Mouse (Mus musculus) intestine, embryonic 15.5 days (tissue): ENCODE data around the gene Pdss2. TPM values are rescaled to one million over a fixed set of nuclear protein-coding genes. Genes with fewer than 3 reads are reported as not detected.

Experiments used
- ATAC-seq: fragments of 200-750 bp; cut with Nextera tagmentation; 2 replicates; pipeline ENCODE4 v1.8.0; 2017; ENCODE audit warnings: moderate TSS enrichment, moderate library complexity
- H3K27ac ChIP-seq: fragments of 300-500 bp; sonication (generic); 2 replicates; pipeline ENCODE4 v1.5.1; 2015; ENCODE audit warnings: mild to moderate bottlenecking, inconsistent platforms
- H3K27me3 ChIP-seq: fragments of 300-500 bp; sonication (generic); replicated peaks from 2 replicates; pipeline ENCODE4 v1.6.1; 2015; ENCODE audit warnings: inconsistent platforms
- H3K36me3 ChIP-seq: fragments of 300-500 bp; sonication (generic); 2 replicates; pipeline ENCODE4 v1.6.1; 2015; ENCODE audit warnings: inconsistent platforms
- H3K4me1 ChIP-seq: fragments of 300-500 bp; sonication (generic); replicated peaks from 2 replicates; pipeline ENCODE4 v1.6.1; 2015; ENCODE audit warnings: inconsistent platforms
- H3K4me2 ChIP-seq: fragments of 300-500 bp; sonication (generic); replicated peaks from 2 replicates; pipeline ENCODE4 v1.6.1; 2015; ENCODE audit warnings: mild to moderate bottlenecking, inconsistent platforms
- H3K4me3 ChIP-seq: fragments of 300-500 bp; sonication (generic); replicated peaks from 2 replicates; pipeline ENCODE4 v1.5.1; 2015; ENCODE audit warnings: inconsistent platforms
- H3K9ac ChIP-seq: fragments of 300-500 bp; sonication (generic); 2 replicates; pipeline ENCODE4 v1.6.1; 2015; ENCODE audit warnings: inconsistent platforms
- H3K9me3 ChIP-seq: fragments of 300-500 bp; sonication (generic); 2 replicates; pipeline ENCODE4 v1.6.1; 2016; ENCODE audit warnings: inconsistent platforms
- WGBS: fragments of 180-500 bp; shearing (Covaris S2); methylation state at CpG from one replicate; pipeline ENCODE4 v1.1.7; 2015; 5-methylcytosine and 5-hydroxymethylcytosine counted together
- polyA plus RNA-seq: library from polyadenylated mRNA; unstranded; fragments of >200 nt; fragmentation: Nextera tagmentation; extraction: Ambion mirVana; gene quantifications from 2 replicates; pipeline ENCODE4 v1.2.1, GENCODE M21; 2015

Gene Pdss2
- polyA plus RNA-seq, 1 experiment from 2014 or later, result 14.8 TPM

DNA sequence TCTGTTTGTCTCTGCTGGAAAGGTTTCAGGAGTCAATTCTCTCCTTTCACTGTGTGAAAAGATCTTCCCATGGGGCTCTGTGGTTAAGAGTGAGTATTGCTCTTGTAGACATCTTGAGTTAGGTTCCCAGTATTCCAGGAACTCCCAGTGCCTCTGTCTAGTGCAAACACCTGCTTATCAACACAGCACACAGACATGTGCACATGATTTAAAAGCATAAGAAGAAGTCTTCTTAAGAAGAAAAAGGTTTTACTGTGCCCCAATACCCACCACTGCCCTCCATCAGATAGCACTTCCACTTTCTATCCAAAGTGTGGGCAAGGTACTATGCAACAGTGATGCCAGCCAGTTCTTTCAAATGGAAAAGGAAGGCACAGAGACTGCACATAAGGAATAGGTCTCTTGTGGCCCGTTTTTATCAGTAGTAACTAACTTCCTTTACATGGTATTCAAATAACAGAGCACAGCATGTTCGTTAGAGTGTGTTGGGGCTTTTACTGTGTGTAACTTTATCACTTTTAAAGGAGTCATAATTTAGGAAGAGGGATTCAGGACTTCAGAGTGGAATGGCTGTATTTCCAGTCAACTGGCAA is 69.4 kb downstream of the Pdss2 start:
- no peak overlapping the region for H3K9ac ChIP-seq
- H3K4me2 ChIP-seq, result no peak overlapping the region
- WGBS, result 74% methylated on average over 2 of the region's 2 CpGs
- H3K27me3 ChIP-seq, result no peaks in the 10 kb centered on the region
- no peak overlapping the region for H3K27ac ChIP-seq
- no peaks in the 10 kb centered on the region for H3K36me3 ChIP-seq
- H3K4me3 ChIP-seq, result no peak overlapping the region
- H3K9me3 ChIP-seq, result no peaks in the 10 kb centered on the region
- no peaks in the 10 kb centered on the region for H3K4me1 ChIP-seq
- ATAC-seq, result no peak

DNA sequence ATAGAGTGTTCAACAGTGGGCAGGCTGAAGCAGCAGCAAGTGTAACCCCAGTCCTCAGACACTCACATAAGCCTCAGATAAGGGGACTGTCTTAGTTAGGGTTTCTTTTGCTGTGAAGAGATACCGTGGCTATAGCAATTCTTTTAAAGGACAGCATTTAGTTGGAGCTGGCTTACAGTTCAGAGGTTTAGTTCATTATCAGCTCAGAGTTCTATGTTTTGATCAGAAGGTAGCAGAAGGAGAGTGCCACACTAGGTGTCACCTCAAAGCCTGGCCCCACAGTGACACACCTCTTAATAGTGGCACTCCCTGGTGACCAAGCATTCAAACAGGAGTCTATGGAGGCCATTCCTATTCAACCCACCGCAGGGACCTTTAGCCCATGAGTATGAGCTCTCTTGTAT is 70.0 kb downstream of the Pdss2 start:
- no peak overlapping the region for H3K27ac ChIP-seq
- no peaks in the 10 kb centered on the region for H3K4me1 ChIP-seq
- no peak overlapping the region for H3K4me2 ChIP-seq
- H3K4me3 ChIP-seq, result no peak overlapping the region
- ATAC-seq, result peak; percentile 71; the same call in 1 of the 2 replicates
- H3K36me3 ChIP-seq, result no peaks in the 10 kb centered on the region
- H3K9ac ChIP-seq, result no peak overlapping the region
- H3K27me3 ChIP-seq, result no peaks in the 10 kb centered on the region
- no peaks in the 10 kb centered on the region for H3K9me3 ChIP-seq
- 86% methylated on average over 2 of the region's 2 CpGs for WGBS

DNA sequence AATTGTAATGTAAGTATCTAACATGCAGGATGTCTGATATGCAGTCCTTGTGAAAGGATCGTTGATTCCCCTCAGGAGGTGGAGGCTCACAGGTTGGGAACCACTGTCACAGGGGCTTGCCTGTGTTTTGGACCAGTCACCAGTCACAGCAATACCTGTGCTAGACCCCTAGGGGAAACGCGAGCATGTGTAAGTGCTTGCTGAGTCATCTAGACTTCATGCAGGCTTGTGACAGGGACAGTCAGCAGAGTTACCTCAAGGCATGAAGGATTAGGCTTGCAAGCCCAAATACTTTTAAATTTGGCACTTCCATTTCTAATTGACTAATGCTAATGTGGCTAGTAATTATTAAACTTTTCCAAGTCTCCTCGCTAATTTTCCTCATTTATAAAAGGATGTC is 71.2 kb downstream of the Pdss2 start:
- no peak overlapping the region for H3K4me3 ChIP-seq
- H3K27ac ChIP-seq, result no peak overlapping the region
- H3K4me2 ChIP-seq, result no peak overlapping the region
- H3K36me3 ChIP-seq, result no peaks in the 10 kb centered on the region
- H3K9ac ChIP-seq, result no peak overlapping the region
- no peaks in the 10 kb centered on the region for H3K27me3 ChIP-seq
- H3K4me1 ChIP-seq, result no peaks in the 10 kb centered on the region
- no peaks in the 10 kb centered on the region for H3K9me3 ChIP-seq
- 68% methylated on average over 4 of the region's 4 CpGs for WGBS
- ATAC-seq, result no peak

- H3K4me1 ChIP-seq, result no peaks in the 10 kb centered on the region
- H3K9ac ChIP-seq, result no peak overlapping the region
- no peak overlapping the region for H3K27ac ChIP-seq
- no peak overlapping the region for H3K4me3 ChIP-seq
- no peaks in the 10 kb centered on the region for H3K27me3 ChIP-seq
- H3K36me3 ChIP-seq, result no peaks in the 10 kb centered on the region
- no peak for ATAC-seq
- no peak overlapping the region for H3K4me2 ChIP-seq
- no peaks in the 10 kb centered on the region for H3K9me3 ChIP-seq
- 82% methylated on average over 4 of the region's 4 CpGs for WGBS
Observed at GRCm38 (mm10) chr10:43294331-43294730, 73.0 kb downstream of the Pdss2 start.

GRCm38 (mm10) chr10:43308105-43308810 is 87.0 kb downstream of the Pdss2 start:
- WGBS, result 56% methylated on average over 5 of the region's 5 CpGs
- Histone ChIP-seq H3K9me3 (no peaks in the 10 kb centered on the region), H3K36me3 (no peaks in the 10 kb centered on the region), H3K4me2 (no peak overlapping the region), H3K9ac (no peak overlapping the region), H3K27ac (no peak overlapping the region), H3K4me3 (no peak overlapping the region), H3K4me1 (peaks cover 10% of the 10 kb centered on the region; the same call in 1 of the 2 replicates), H3K27me3 (no peaks in the 10 kb centered on the region)
- ATAC-seq, result no peak

DNA sequence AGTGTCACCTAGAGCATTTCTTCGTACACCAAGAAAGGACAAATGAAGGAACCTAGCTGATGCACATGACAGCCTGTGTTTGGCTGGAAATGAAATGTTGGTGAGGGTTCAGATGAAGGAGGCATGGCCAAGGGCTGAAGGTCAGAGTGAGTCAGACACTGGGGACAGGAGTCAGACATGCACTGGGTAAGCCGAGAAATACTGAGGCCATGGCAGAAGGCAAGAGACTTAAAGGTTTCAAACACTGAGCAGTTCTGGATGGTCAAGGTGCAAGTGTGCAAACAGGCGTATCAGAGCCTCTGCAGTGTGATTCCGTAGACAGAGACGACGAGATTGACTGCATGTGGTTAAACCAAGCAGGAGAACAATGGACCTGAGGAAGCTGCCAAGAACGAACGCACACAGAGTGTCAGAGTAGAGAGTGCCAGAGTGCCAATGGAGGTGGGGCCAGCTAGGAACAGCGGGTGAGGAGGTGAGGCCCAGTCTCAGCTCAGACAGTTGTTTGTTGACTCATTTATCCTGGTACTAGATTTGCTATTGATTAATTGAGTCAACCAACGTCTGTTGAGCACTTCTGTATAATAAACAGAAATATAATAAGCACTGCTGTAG is 89.6 kb downstream of the Pdss2 start:
- Histone ChIP-seq H3K27ac (no peak overlapping the region), H3K4me3 (no peak overlapping the region), H3K4me1 (peaks cover 10% of the 10 kb centered on the region; the same call in 1 of the 2 replicates), H3K36me3 (no peaks in the 10 kb centered on the region), H3K9ac (no peak overlapping the region), H3K4me2 (no peak overlapping the region), H3K9me3 (no peaks in the 10 kb centered on the region), H3K27me3 (no peaks in the 10 kb centered on the region)
- ATAC-seq, result 0 out of 2 replicates have a peak, but pooled peaks have one; percentile 27
- 60% methylated on average over 10 of the region's 10 CpGs for WGBS

- WGBS, result 75% methylated on average over 2 of the region's 2 CpGs
- Histone ChIP-seq H3K4me3 (no peak overlapping the region), H3K36me3 (no peaks in the 10 kb centered on the region), H3K4me1 (peaks cover 10% of the 10 kb centered on the region; the same call in 1 of the 2 replicates), H3K9me3 (no peaks in the 10 kb centered on the region), H3K4me2 (no peak overlapping the region), H3K27ac (no peak overlapping the region), H3K27me3 (no peaks in the 10 kb centered on the region), H3K9ac (no peak overlapping the region)
- ATAC-seq, result no peak
Observed at GRCm38 (mm10) chr10:43312211-43312610, 90.9 kb downstream of the Pdss2 start.

GRCm38 (mm10) chr10:43312658-43313417 is 91.6 kb downstream of the Pdss2 start:
- no peak overlapping the region for H3K4me3 ChIP-seq
- no peaks in the 10 kb centered on the region for H3K9me3 ChIP-seq
- no peaks in the 10 kb centered on the region for H3K36me3 ChIP-seq
- H3K4me2 ChIP-seq, result peak overlapping the region; percentile 37; the same call in 1 of the 2 replicates
- peaks cover 10% of the 10 kb centered on the region; the same call in 1 of the 2 replicates for H3K4me1 ChIP-seq
- peak overlapping the region; percentile 56; the same call in 1 of the 2 replicates for H3K27ac ChIP-seq
- H3K27me3 ChIP-seq, result no peaks in the 10 kb centered on the region
- no peak overlapping the region for H3K9ac ChIP-seq
- 50% methylated on average over 7 of the region's 7 CpGs for WGBS
- ATAC-seq, result peak; percentile 93

- no peak for ATAC-seq
- no peak overlapping the region for H3K4me2 ChIP-seq
Observed at GRCm38 (mm10) chr10:43315228-43315627, 93.9 kb downstream of the Pdss2 start.

DNA sequence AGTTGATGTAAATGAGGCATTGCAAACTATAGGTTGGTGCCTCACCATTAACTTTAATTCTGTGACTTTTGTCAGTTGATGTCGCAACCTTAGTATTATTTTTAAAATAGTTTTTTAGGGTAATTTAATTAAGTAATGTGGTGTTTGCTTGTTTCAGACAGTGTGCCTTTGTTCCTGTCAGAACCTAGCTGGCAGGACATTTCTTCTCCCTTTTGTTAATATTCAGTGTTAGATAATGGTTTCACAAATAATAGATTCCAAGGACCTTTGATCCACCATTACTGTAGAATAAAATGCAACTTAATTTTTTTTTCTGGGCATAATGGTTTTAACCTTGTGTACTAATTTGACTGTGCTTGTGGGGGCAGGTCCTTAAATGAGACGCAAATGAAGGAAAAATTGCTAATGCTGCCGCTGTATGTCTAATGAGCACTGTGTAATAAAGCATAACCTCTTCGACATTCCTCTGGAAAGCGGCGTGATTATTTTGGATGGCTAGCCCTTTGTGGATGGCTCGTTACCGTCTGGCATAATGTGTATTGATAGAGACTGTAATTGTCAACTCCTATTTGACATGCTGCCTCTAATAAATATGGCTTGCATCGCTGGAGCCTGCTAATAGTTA is 96.2 kb downstream of the Pdss2 start:
- Histone ChIP-seq H3K9me3 (no peaks in the 10 kb centered on the region), H3K4me2 (no peak overlapping the region), H3K27me3 (no peaks in the 10 kb centered on the region), H3K36me3 (no peaks in the 10 kb centered on the region), H3K4me1 (no peaks in the 10 kb centered on the region), H3K9ac (no peak overlapping the region), H3K4me3 (no peak overlapping the region), H3K27ac (no peak overlapping the region)
- 85% methylated on average over 9 of the region's 9 CpGs for WGBS
- ATAC-seq, result no peak

More at GRCm38 (mm10) chr10:43315228-43315627, 93.9 kb downstream of the Pdss2 start:
- Histone ChIP-seq H3K9me3 (no peaks in the 10 kb centered on the region), H3K9ac (no peak overlapping the region), H3K36me3 (no peaks in the 10 kb centered on the region), H3K4me1 (peaks cover 10% of the 10 kb centered on the region; the same call in 1 of the 2 replicates), H3K27ac (no peak overlapping the region), H3K4me3 (no peak overlapping the region), H3K27me3 (no peaks in the 10 kb centered on the region)

- H3K36me3 ChIP-seq, result no peaks in the 10 kb centered on the region
- no peaks in the 10 kb centered on the region for H3K9me3 ChIP-seq
- H3K27ac ChIP-seq, result no peak overlapping the region
- 86% methylated on average over 5 of the region's 5 CpGs for WGBS
- H3K9ac ChIP-seq, result no peak overlapping the region
- H3K4me1 ChIP-seq, result no peaks in the 10 kb centered on the region
- H3K4me3 ChIP-seq, result no peak overlapping the region
- no peak overlapping the region for H3K4me2 ChIP-seq
- no peak for ATAC-seq
- H3K27me3 ChIP-seq, result no peaks in the 10 kb centered on the region
Observed at GRCm38 (mm10) chr10:43321019-43321418, 99.7 kb downstream of the Pdss2 start.
